Mouse (Mus musculus) c-Kit-negative CD71-positive TER-119-positive erythroid progenitor cells, embryonic 14.5 days (primary cell): ENCODE results near the gene Smr3a.

Experiments used
- DNase-seq: peaks from one replicate; pipeline ENCODE4 v3.0.0-alpha.2; 2013; ENCODE audit warnings: low read depth, low spot score

Gene Smr3a

DNA sequence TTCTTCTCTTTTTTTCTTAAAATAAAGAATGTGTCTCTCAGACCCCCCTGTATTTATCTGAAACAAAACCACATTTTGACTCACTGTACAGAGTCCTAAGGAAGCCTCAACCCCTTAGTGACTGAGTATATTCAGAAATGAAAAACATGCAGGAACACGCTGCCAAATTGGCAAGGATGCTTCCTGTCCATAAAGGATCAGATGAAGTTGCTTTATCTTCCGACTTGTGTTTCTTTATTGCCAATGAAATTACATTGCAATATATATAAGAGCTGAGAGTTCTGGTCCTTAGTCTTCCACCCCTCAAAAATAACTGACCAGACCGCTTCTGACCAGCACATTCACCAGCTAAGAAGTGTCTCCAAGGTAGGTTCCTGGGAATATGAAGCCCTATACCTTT lies at the start of gene Smr3a:
Gene Smr3a (plus strand): TSS at position 301 of the 400 bp plus-strand sequence.
- DNase-seq: no peak

DNA sequence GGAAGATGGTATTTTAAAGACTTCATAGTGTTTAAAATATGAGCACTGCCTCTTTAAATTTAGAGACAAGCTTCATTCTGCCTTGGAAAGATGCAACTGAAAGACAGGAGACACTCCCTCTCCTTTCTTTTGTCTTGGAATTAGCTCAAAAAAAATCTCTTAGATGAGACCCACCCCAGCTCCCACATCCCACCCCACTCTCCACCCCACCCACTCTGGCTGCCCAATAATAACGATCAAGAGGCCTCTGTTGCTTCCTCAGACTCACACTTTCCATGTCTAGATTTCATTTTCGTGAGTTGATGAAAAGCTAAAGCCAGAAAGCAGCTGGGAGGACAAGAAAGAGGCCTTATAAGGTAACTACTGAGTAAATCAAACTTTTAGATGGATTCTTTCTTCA lies 33.1 kb upstream of the Smr3a start, which contains the start of the genes 2310003L06Rik and Gm28434:
Gene 2310003L06Rik (plus strand): TSS at position 259 of the 400 bp plus-strand sequence.
Gene Gm28434 (plus strand): TSS at position 317 of the 400 bp plus-strand sequence.
- no peak for DNase-seq

DNA sequence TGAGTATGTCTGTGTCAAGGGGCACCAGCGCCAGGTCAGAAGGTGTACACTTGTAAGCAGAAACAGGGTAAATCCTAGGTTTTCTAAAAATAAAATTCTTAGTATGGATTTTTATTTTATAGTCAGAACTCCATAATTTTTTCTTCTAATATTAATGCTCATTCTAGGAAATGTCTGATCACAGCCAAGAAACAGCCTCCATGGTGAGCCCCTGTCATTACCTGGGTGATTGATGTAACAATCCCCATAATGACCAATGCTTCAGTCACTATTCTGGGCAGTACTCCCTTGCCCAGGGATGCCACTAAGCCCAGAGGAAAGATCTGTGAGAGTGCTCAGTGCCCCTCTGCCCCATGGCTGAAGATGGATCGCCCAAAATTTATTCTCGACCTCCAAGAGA lies 23.2 kb upstream of the Smr3a start, which contains the start of gene Cabs1:
Gene Cabs1 (plus strand): TSS at position 301 of the 400 bp plus-strand sequence.
- DNase-seq: no peak

DNA sequence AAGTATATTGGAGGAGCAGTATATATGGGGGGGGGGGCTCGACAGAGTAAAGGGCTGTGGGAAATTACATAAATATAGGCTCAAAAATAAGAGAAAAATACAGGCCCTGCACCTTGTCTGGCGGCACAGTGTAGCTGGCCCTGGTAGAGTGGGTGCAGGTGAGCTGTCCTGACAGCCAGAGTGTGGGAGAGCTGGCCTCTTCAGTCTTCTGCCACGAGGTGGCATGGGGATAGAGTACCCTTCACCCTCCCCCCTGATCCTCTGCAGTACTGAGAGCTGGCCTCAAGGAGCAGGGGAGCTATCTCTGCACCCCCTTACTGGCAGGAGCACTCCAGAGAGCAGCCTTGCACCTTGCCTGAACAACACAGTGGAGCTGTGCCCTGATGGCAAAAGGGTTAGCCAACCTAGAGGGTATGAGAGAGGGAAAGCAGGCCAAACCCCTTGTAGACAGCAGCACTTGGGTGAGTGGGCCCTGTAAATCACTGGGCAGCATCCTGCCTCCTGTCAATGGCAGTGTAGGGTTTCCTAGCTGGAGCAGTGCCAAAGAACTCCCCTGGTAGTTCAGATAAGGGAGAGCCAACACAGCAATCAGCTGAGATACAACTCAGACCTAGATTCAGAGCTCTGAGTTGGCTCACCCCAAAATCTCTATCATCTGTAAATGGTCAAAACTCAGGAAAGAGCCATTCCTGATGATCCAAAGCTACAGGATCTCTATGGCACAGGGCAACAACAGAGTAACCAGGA lies 19.7 kb upstream of the Smr3a start:
- no peak for DNase-seq

DNA sequence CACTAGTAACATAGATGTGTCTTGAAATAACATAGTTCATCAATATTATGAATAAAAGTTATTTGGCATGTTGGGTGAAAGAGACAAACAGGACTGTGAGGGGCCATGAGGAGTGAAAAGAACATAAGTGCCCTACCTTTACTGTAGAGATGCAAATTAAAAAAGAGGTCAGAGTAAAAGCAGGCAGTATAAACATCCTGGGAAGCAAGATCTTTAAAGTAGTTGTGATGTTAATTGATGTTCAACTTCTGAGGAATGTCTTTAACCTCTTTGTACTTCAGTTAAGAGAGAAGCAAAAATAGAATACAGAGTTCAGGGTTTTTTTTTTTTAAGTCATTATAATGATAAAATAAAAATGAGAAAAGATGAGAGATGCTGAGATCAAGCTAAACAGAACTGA lies 2.9 kb downstream of the Smr3a start:
- DNase-seq: no peak
